Mouse (Mus musculus) heart, adult 18-20 months (tissue): ENCODE results near the gene Dll4. TPM values are rescaled to one million over a fixed set of nuclear protein-coding genes. Genes with fewer than 3 reads are reported as not detected.

Experiments
- DNase-seq, 2 experiments: peaks; one replicate each; pipeline ENCODE4 v3.0.0; 2021 to 2022; ENCODE audit warnings: mixed read lengths in 1 of 2
- long read RNA-seq, 2 experiments: library from polyadenylated mRNA; stranded (forward); transcript quantifications; one replicate each; pipeline ENCODE4 v2.0.0; 2021
- total RNA-seq, 2 experiments: library from RNA; stranded (reverse); gene quantifications; 2 replicates each; pipeline ENCODE4 v1.2.3; 2021

Gene Dll4
- 10 to 100 TPM; 13.3 to 19.6 TPM for total RNA-seq
- long read RNA-seq, experiment 1, transcript Dll4-201 (11 exons, 3,747 nt), result major isoform, 10 of 13 reads
- long read RNA-seq, experiment 1, partial matches to known transcripts, result 3 of 13 reads
- long read RNA-seq, experiment 1, other reads (novel, unspliced or antisense), result 0 of 13 reads
- long read RNA-seq, experiment 2, partial matches to known transcripts, result 0 of 3 reads
- long read RNA-seq, experiment 2, other reads (novel, unspliced or antisense), result 1 of 3 reads

- DNase-seq, result peak; percentile 76 to 89
These were observed at the start of gene Dll4 for GRCm38 (mm10) chr2:119325568-119326143. TSS of gene Dll4 (plus strand) at chr2:119325784.

- DNase-seq, result no peak
These were observed 48.7 kb upstream of the Dll4 start for GRCm38 (mm10) chr2:119276926-119277325.

- DNase-seq, result no peak
These were observed 47.8 kb upstream of the Dll4 start for GRCm38 (mm10) chr2:119277810-119278209.

GRCm38 (mm10) chr2:119281899-119282565 is 43.6 kb upstream of the Dll4 start:
- no peak for DNase-seq

- no peak for DNase-seq
These were observed 38.2 kb upstream of the Dll4 start for GRCm38 (mm10) chr2:119287372-119287771.

GRCm38 (mm10) chr2:119288270-119288882 is 37.2 kb upstream of the Dll4 start, which contains the start of gene Vps18:
TSS of gene Vps18 (plus strand) at chr2:119288740.
- DNase-seq, result peak; percentile 98

- peak in 1 of 2 experiments; percentile 57 for DNase-seq
These were observed 36.6 kb upstream of the Dll4 start for GRCm38 (mm10) chr2:119289014-119289416.

GRCm38 (mm10) chr2:119292281-119292680 is 33.3 kb upstream of the Dll4 start:
- no peak for DNase-seq

- DNase-seq, result no peak
These were observed 32.7 kb upstream of the Dll4 start for GRCm38 (mm10) chr2:119292852-119293251.

GRCm38 (mm10) chr2:119293311-119293710 is 32.3 kb upstream of the Dll4 start:
- DNase-seq, result no peak

- no peak for DNase-seq
These were observed 31.7 kb upstream of the Dll4 start for GRCm38 (mm10) chr2:119293776-119294390.

- DNase-seq, result no peak
These were observed 31.2 kb upstream of the Dll4 start for GRCm38 (mm10) chr2:119294411-119294810.

- no peak for DNase-seq
These were observed 28.8 kb upstream of the Dll4 start for GRCm38 (mm10) chr2:119296756-119297155.

GRCm38 (mm10) chr2:119297506-119297905 is 28.1 kb upstream of the Dll4 start:
- no peak for DNase-seq

- DNase-seq, result peak; percentile 70 to 84
These were observed 27.3 kb upstream of the Dll4 start for GRCm38 (mm10) chr2:119298330-119298729.

GRCm38 (mm10) chr2:119298839-119299238 is 26.7 kb upstream of the Dll4 start:
- no peak for DNase-seq

GRCm38 (mm10) chr2:119299981-119300818 is 25.4 kb upstream of the Dll4 start:
- DNase-seq, result peak; percentile 87 to 94

GRCm38 (mm10) chr2:119300819-119301493 is 24.6 kb upstream of the Dll4 start:
- DNase-seq, result peak; percentile 61 to 82

GRCm38 (mm10) chr2:119302876-119303275 is 22.7 kb upstream of the Dll4 start:
- DNase-seq, result no peak

- DNase-seq, result no peak
These were observed 21.2 kb upstream of the Dll4 start for GRCm38 (mm10) chr2:119304391-119304790.

- DNase-seq, result peak; percentile 52 to 72
These were observed 20.8 kb upstream of the Dll4 start for GRCm38 (mm10) chr2:119304798-119305208.
